ENCODE assay signal across 10 mouse cellular contexts in the genomic region with DNA sequence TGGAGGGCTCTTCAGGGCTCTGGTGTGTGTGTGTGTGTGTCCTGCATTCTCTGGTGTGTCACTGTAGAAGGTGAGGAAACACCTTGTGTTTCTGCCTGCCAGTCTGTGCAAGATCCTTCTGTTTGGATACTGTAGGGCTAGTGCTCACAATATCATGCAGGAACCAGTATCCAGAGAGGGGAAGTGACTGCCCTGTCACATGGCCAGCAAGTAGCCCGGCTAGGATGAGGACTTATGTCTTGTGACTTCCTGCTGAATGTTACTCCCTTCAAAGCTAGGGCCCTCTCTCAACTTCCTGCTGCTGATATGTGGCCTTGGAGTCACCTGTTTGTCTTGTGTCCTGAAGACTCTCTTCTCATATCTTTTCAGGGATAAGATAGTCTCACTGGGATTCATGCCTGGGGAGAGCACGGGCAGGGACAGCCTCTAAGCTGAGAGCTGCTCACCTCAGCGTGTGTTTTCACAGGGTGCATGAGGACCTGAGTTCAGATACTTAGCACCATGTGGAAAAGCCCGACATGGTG. TPM values are rescaled to one million over a fixed set of nuclear protein-coding genes. Genes with fewer than 3 reads are reported as not detected.
DNase-seq lines count a peak whose midpoint lies in the region; ATAC-seq lines count a peak whose summit lies in the region.
"Had no signal": no experiment of that assay in that cellular context is flagged by ENCODE, and none has a peak within 500 bp of the region (broad histone marks: within the 10 kb centered on the region; RNA-seq: fewer than 3 reads in every experiment).

No protein-coding gene starts in this region.

- DNase-seq in kidney, postnatal 14 days = no peak
- peak; percentile 41 for DNase-seq in kidney, postnatal 10 days
- DNase-seq in gastrocnemius, adult 18-20 months (ENCODE audit: low spot score) = no peak
- no peak for DNase-seq in embryo, embryonic 10.5 days (ENCODE audit: low spot score)
- DNase-seq: cerebellum, adult 18-20 months had no signal

- H3K27me3 ChIP-seq in kidney, embryonic 16.5 days (ENCODE audit: insufficient read depth, low read length) = no peaks in the 10 kb centered on the region
- H3K27me3 ChIP-seq in megakaryocyte, embryonic 14.5 days (replicated peaks) = no peaks in the 10 kb centered on the region

- H3K4me1 ChIP-seq in kidney, embryonic 16.5 days (ENCODE audit: insufficient read depth, low read length) = no peaks in the 10 kb centered on the region
- peaks cover 61% of the 10 kb centered on the region for H3K4me1 ChIP-seq in megakaryocyte, embryonic 14.5 days

- H3K27ac ChIP-seq in kidney, embryonic 16.5 days (ENCODE audit: low read length) = peak overlapping the region; percentile 21; the same call in 1 of the 2 replicates

- H3K4me3 ChIP-seq in kidney, embryonic 16.5 days (ENCODE audit: low read length) = no peak overlapping the region
- peak overlapping the region; percentile 77 for H3K4me3 ChIP-seq in megakaryocyte, embryonic 14.5 days (replicated peaks)

- H3K4me2 ChIP-seq in kidney, embryonic 16.5 days (replicated peaks; ENCODE audit: low read depth, low read length) = no peak overlapping the region

- H3K9ac ChIP-seq in kidney, embryonic 16.5 days (replicated peaks; ENCODE audit: low read length) = no peak overlapping the region

- no peak for ATAC-seq in kidney, embryonic 16.5 days (ENCODE audit: low FRiP score, low TSS enrichment)
- peak; percentile 88 for ATAC-seq in common myeloid progenitor, adult 5-6 weeks (replicated peaks; ENCODE audit: low read depth, poor library complexity, severe bottlenecking)
- ATAC-seq in CD4-positive, CD25-positive, alpha-beta regulatory T cell, adult 4 months = no peak

- no peaks in the 10 kb centered on the region for H3K9me3 ChIP-seq in kidney, embryonic 16.5 days (ENCODE audit: low read length)
- no peaks in the 10 kb centered on the region for H3K9me3 ChIP-seq in megakaryocyte, embryonic 14.5 days

- 80% methylated on average over 4 of the region's 4 CpGs for WGBS in kidney, embryonic 16.5 days

- no peaks in the 10 kb centered on the region for H3K36me3 ChIP-seq in kidney, embryonic 16.5 days (ENCODE audit: insufficient read depth, low read length)
- H3K36me3 ChIP-seq in megakaryocyte, embryonic 14.5 days (replicated peaks; ENCODE audit: low read length) = peaks cover 27% of the 10 kb centered on the region

RNA-seq across cellular contexts. Expression of a gene that starts 20.6 kb away (rescaled TPM):
- 15.7 and 23.2 TPM in 2 replicates for polyA plus RNA-seq in kidney, embryonic 16.5 days (2015; fragmentation: Nextera tagmentation; extraction: Ambion mirVana)
- 11.8 and 16.1 TPM in 2 replicates for total RNA-seq in common myeloid progenitor, adult 5-6 weeks (2017)
- 1.8 and 3.9 TPM in 2 replicates for polyA plus RNA-seq in megakaryocyte, embryonic 14.5 days (2012; ENCODE audit: insufficient read depth, low replicate concordance)
- 10 to 100 TPM; 10.1 to 10.4 TPM for total RNA-seq in gastrocnemius, adult 18-20 months (2021)
- polyA plus RNA-seq in CD4-positive, CD25-positive, alpha-beta regulatory T cell, adult 4 months (2017; shearing (Covaris generic)) = 10 to 100 TPM; 11.7 to 16.1 TPM

RNA-seq across cellular contexts. Expression of a gene that starts 29.7 kb away (rescaled TPM):
- not detected in 2 replicates for polyA plus RNA-seq in kidney, embryonic 16.5 days (2015; fragmentation: Nextera tagmentation; extraction: Ambion mirVana)
- not detected in 2 replicates for total RNA-seq in common myeloid progenitor, adult 5-6 weeks (2017)
- not detected in 2 replicates for polyA plus RNA-seq in megakaryocyte, embryonic 14.5 days (2012; ENCODE audit: insufficient read depth, low replicate concordance)
- not detected for total RNA-seq in gastrocnemius, adult 18-20 months (2021)
- polyA plus RNA-seq in CD4-positive, CD25-positive, alpha-beta regulatory T cell, adult 4 months (2017; shearing (Covaris generic)) = not detected
- total RNA-seq: left cerebral cortex, postnatal 14 days had no signal
